Mouse (Mus musculus): ENCODE results near the gene Bbs5.

- TF ChIP-seq CTCF (IDR thresholded peaks at IDR 0.05; ENCODE audit: extremely low read depth, insufficient read depth, low read length): no peak
- no peak for TF ChIP-seq POLR2A (IDR thresholded peaks at IDR 0.05; ENCODE audit: extremely low read depth, insufficient read depth, low read length)
Measured at GRCm38 (mm10) chr2:69649716-69650115, 2.7 kb downstream of the Bbs5 start.
